In the genomic region with DNA sequence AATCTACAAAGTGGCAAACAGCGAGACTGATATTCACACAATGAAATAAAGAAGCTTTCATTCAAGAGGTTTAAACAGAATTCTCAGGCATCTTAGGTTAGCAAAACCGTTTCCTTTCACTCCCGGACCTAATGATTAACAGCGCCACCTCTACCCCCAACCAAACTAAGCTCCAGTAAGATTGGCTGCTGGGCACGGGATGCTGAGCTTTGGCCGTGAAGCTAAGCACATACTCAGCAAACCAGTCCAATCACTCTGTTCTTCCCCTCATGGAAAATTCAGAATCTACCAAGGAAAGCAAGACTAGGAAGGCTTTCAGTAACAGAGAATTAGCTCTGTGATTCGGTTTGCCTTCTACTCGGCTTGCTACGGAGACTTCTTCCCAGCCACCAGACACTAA, we compare ENCODE assay signal across 28 mouse cellular contexts. TPM values are rescaled to one million over a fixed set of nuclear protein-coding genes. Genes with fewer than 3 reads are reported as not detected.
DNase-seq lines count a peak whose midpoint lies in the region; ATAC-seq lines count a peak whose summit lies in the region.
"Had no signal": no experiment of that assay in that cellular context is flagged by ENCODE, and none has a peak within 500 bp of the region (broad histone marks: within the 10 kb centered on the region; RNA-seq: fewer than 3 reads in every experiment).

No protein-coding gene starts in this region.

- peak overlapping the region; percentile 31; the same call in 1 of the 2 replicates for H3K4me2 ChIP-seq in stomach, embryonic 16.5 days (ENCODE audit: low read depth, low read length)
- H3K4me2 ChIP-seq in midbrain, embryonic 15.5 days: no peak overlapping the region
- H3K4me2 ChIP-seq in forebrain, embryonic 16.5 days (ENCODE audit: low read length): no peak overlapping the region
- H3K4me2 ChIP-seq: embryonic facial prominence, embryonic 12.5 days; heart, embryonic 11.5 days; hindbrain, embryonic 15.5 days; limb, embryonic 15.5 days; liver, embryonic 15.5 days; midbrain, embryonic 11.5 days; neural tube, embryonic 15.5 days had no signal

- H3K36me3 ChIP-seq in stomach, embryonic 16.5 days (ENCODE audit: control insufficient read depth, insufficient read depth, low read length): no peaks in the 10 kb centered on the region
- no peaks in the 10 kb centered on the region for H3K36me3 ChIP-seq in midbrain, embryonic 15.5 days (replicated peaks)
- H3K36me3 ChIP-seq in forebrain, embryonic 16.5 days (ENCODE audit: control insufficient read depth, insufficient read depth): no peaks in the 10 kb centered on the region
- H3K36me3 ChIP-seq: embryonic facial prominence, embryonic 12.5 days; hindbrain, embryonic 15.5 days; limb, embryonic 15.5 days; liver, embryonic 15.5 days; neural tube, embryonic 15.5 days had no signal

- ATAC-seq in stomach, embryonic 16.5 days (ENCODE audit: insufficient read depth, low FRiP score): no peak
- no peak for ATAC-seq in midbrain, embryonic 15.5 days (replicated peaks)
- no peak for ATAC-seq in forebrain, embryonic 16.5 days
- ATAC-seq: activated CD4-positive, CD25-positive, alpha-beta regulatory T cell, adult 4 months had no signal

- H3K4me3 ChIP-seq in stomach, embryonic 16.5 days (replicated peaks; ENCODE audit: low read length): peak overlapping the region; percentile 15; the same call in 1 of the 2 replicates
- H3K4me3 ChIP-seq in midbrain, embryonic 15.5 days: no peak overlapping the region
- no peak overlapping the region for H3K4me3 ChIP-seq in forebrain, embryonic 16.5 days (replicated peaks; ENCODE audit: low read length)
- H3K4me3 ChIP-seq: embryonic facial prominence, embryonic 12.5 days; hindbrain, embryonic 15.5 days; limb, embryonic 15.5 days; liver, embryonic 15.5 days; neural tube, embryonic 15.5 days had no signal

- H3K27me3 ChIP-seq in stomach, embryonic 16.5 days (ENCODE audit: control insufficient read depth, insufficient read depth, low read length): no peaks in the 10 kb centered on the region
- H3K27me3 ChIP-seq in midbrain, embryonic 15.5 days (replicated peaks): no peaks in the 10 kb centered on the region
- H3K27me3 ChIP-seq in forebrain, embryonic 16.5 days (replicated peaks; ENCODE audit: control insufficient read depth, insufficient read depth, low read length): no peaks in the 10 kb centered on the region
- H3K27me3 ChIP-seq: embryonic facial prominence, embryonic 12.5 days; hindbrain, embryonic 15.5 days; limb, embryonic 15.5 days; neural tube, embryonic 15.5 days had no signal

- peak; percentile 53 for DNase-seq in heart, adult 11 months
- DNase-seq in heart, adult 18-20 months: no peak
- peak; percentile 43 to 52 for DNase-seq in kidney, adult 8-10 months
- peak; percentile 56 for DNase-seq in kidney, postnatal 14 days
- DNase-seq: adrenal gland, postnatal 10 days; cerebellum, adult 2 months; cerebellum, postnatal 25 days; lung, postnatal 10 days; thymus, postnatal 14 days had no signal

- WGBS in stomach, embryonic 16.5 days: 53% methylated on average over 9 of the region's 9 CpGs
- 78% methylated on average over 9 of the region's 9 CpGs for whole genome bisulfite sequencing in midbrain, embryonic 15.5 days
- 68% methylated on average over 9 of the region's 9 CpGs for WGBS in forebrain, embryonic 16.5 days

- no peaks in the 10 kb centered on the region for H3K4me1 ChIP-seq in stomach, embryonic 16.5 days (ENCODE audit: control insufficient read depth, insufficient read depth, low read length)
- no peaks in the 10 kb centered on the region for H3K4me1 ChIP-seq in midbrain, embryonic 15.5 days
- H3K4me1 ChIP-seq in forebrain, embryonic 16.5 days (replicated peaks; ENCODE audit: control insufficient read depth, insufficient read depth, low read length): no peaks in the 10 kb centered on the region
- H3K4me1 ChIP-seq: embryonic facial prominence, embryonic 12.5 days; hindbrain, embryonic 15.5 days; limb, embryonic 15.5 days; neural tube, embryonic 15.5 days had no signal

- H3K9ac ChIP-seq in stomach, embryonic 16.5 days (ENCODE audit: low read length): no peak overlapping the region
- no peak overlapping the region for H3K9ac ChIP-seq in midbrain, embryonic 15.5 days
- H3K9ac ChIP-seq in forebrain, embryonic 16.5 days (replicated peaks; ENCODE audit: low read depth, low read length): no peak overlapping the region
- H3K9ac ChIP-seq: embryonic facial prominence, embryonic 12.5 days; hindbrain, embryonic 15.5 days; limb, embryonic 15.5 days; liver, embryonic 15.5 days; neural tube, embryonic 15.5 days had no signal

- H3K9me3 ChIP-seq in stomach, embryonic 16.5 days (replicated peaks; ENCODE audit: control insufficient read depth, low read length): no peaks in the 10 kb centered on the region
- no peaks in the 10 kb centered on the region for H3K9me3 ChIP-seq in midbrain, embryonic 15.5 days
- H3K9me3 ChIP-seq in forebrain, embryonic 16.5 days (ENCODE audit: control insufficient read depth, low read length): no peaks in the 10 kb centered on the region
- H3K9me3 ChIP-seq: embryonic facial prominence, embryonic 12.5 days; hindbrain, embryonic 15.5 days; limb, embryonic 15.5 days; liver, embryonic 15.5 days; neural tube, embryonic 15.5 days had no signal

- peak overlapping the region; percentile 25; the same call in 1 of the 2 replicates for H3K27ac ChIP-seq in stomach, embryonic 16.5 days (ENCODE audit: low read length)
- H3K27ac ChIP-seq in midbrain, embryonic 15.5 days: no peak overlapping the region
- H3K27ac ChIP-seq in forebrain, embryonic 16.5 days (ENCODE audit: low read length): no peak overlapping the region
- H3K27ac ChIP-seq: embryonic facial prominence, embryonic 12.5 days; hindbrain, embryonic 15.5 days; limb, embryonic 15.5 days; liver, embryonic 15.5 days; neural tube, embryonic 15.5 days had no signal

RNA-seq across cellular contexts. Expression of a gene that starts 4.8 kb away (rescaled TPM):
- total RNA-seq in heart, adult 18-20 months (2021): not detected
- 16.9 and 28.7 TPM in 2 replicates for polyA plus RNA-seq in stomach, embryonic 16.5 days (2015; fragmentation: Nextera tagmentation; extraction: Ambion mirVana)
- not detected in 2 replicates for polyA plus RNA-seq in midbrain, embryonic 15.5 days (2015; fragmentation: Nextera tagmentation; extraction: Ambion mirVana)
- not detected in 2 replicates for polyA plus RNA-seq in forebrain, embryonic 16.5 days (2015; fragmentation: Nextera tagmentation; extraction: Ambion mirVana)
- total RNA-seq: adrenal gland, postnatal 10 days; gastrocnemius, adult 18-20 months; gastrocnemius, postnatal 4 days; hematopoietic stem cell, adult 5-6 weeks; layer of hippocampus, adult 8-10 months; left cerebral cortex, adult 18-20 months; left cerebral cortex, postnatal 25 days; megakaryocyte progenitor cell, adult 5-6 weeks had no signal
- polyA plus RNA-seq: activated CD4-positive, CD25-positive, alpha-beta regulatory T cell, adult 4 months; cerebellum, adult 2 months; embryonic facial prominence, embryonic 12.5 days; forebrain, embryonic 11.5 days; heart, embryonic 11.5 days; hindbrain, embryonic 15.5 days; liver, embryonic 15.5 days; midbrain, embryonic 11.5 days; neural tube, embryonic 15.5 days had no signal

RNA-seq across cellular contexts. Expression of a gene that starts 20.7 kb away (rescaled TPM):
- total RNA-seq in heart, adult 18-20 months (2021): 10 to 100 TPM; 50.2 to 56.3 TPM
- polyA plus RNA-seq in stomach, embryonic 16.5 days (2015; fragmentation: Nextera tagmentation; extraction: Ambion mirVana): 169 and 179 TPM in 2 replicates
- 172 and 177 TPM in 2 replicates for polyA plus RNA-seq in midbrain, embryonic 15.5 days (2015; fragmentation: Nextera tagmentation; extraction: Ambion mirVana)
- 206 and 214 TPM in 2 replicates for polyA plus RNA-seq in forebrain, embryonic 16.5 days (2015; fragmentation: Nextera tagmentation; extraction: Ambion mirVana)

RNA-seq across cellular contexts. Expression of a gene that starts 43.8 kb away (rescaled TPM):
- total RNA-seq in heart, adult 18-20 months (2021): 100 to 1,000 TPM; 101 to 103 TPM
- 86.8 and 98.3 TPM in 2 replicates for polyA plus RNA-seq in stomach, embryonic 16.5 days (2015; fragmentation: Nextera tagmentation; extraction: Ambion mirVana)
- 73.8 and 78.7 TPM in 2 replicates for polyA plus RNA-seq in midbrain, embryonic 15.5 days (2015; fragmentation: Nextera tagmentation; extraction: Ambion mirVana)
- polyA plus RNA-seq in forebrain, embryonic 16.5 days (2015; fragmentation: Nextera tagmentation; extraction: Ambion mirVana): 102 and 118 TPM in 2 replicates

Comparison
In these comparisons a context has a peak if more than half of its experiments do, and no peak if none do; other contexts are left out.
1. DNase-seq: peak in heart, adult 11 months (single experiment), kidney, adult 8-10 months (2 of 2) and kidney, postnatal 14 days (single experiment); none in heart, adult 18-20 months (0 of 2).
2. RNA of a gene that starts 4.8 kb away (polyA plus RNA-seq): 16.9 to 28.7 TPM in stomach, embryonic 16.5 days; not detected in midbrain, embryonic 15.5 days and not detected in forebrain, embryonic 16.5 days; every median in the first group is over 10 times any median in the second.